17 mouse cellular contexts compared by ENCODE assay signal in the genomic region with DNA sequence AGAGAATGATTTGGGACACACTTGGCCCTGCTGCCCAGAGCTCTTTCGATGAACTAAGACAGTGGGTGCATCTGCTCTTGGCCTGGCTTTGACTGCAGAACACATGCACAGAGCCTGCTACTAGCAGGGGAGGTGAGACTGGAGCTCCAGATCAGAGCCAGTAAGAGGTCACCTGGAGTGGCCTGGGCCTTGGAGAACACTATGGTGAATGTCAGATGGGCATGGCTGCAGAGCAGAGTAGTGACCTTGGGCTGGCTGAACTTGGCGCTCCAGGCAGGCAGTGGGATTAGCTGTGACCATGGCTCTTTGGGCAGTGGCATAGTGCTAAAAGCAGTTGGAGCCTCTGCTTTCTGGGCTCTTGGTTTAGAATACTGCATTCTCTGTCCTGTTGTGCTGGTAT.
DNase-seq lines count a peak whose midpoint lies in the region; ATAC-seq and TF ChIP-seq lines count a peak whose summit lies in the region.
"Had no signal": no experiment of that assay in that cellular context is flagged by ENCODE, and none has a peak within 500 bp of the region (broad histone marks: within the 10 kb centered on the region; RNA-seq: fewer than 3 reads in every experiment).

No protein-coding gene starts in this region.

- no peak overlapping the region; the same call in 1 of the 2 replicates for H3K27ac ChIP-seq in heart, embryonic 12.5 days (ENCODE audit: poor library complexity, severe bottlenecking)
- 0 out of 2 replicates have a peak overlapping the region, but pooled peaks have one; percentile 0 for H3K27ac ChIP-seq in olfactory bulb, adult 2 months (ENCODE audit: insufficient read depth, low read depth, low read length)
- H3K27ac ChIP-seq in forebrain, embryonic 16.5 days (ENCODE audit: low read length) = no peak overlapping the region
- H3K27ac ChIP-seq: left cerebral cortex, adult 2 months; limb, embryonic 15.5 days; stomach, embryonic 15.5 days had no signal

- H3K4me2 ChIP-seq in heart, embryonic 12.5 days = no peak overlapping the region
- H3K4me2 ChIP-seq in forebrain, embryonic 16.5 days (ENCODE audit: low read length) = no peak overlapping the region
- H3K4me2 ChIP-seq: limb, embryonic 15.5 days; stomach, embryonic 15.5 days had no signal

- H3K27me3 ChIP-seq in heart, embryonic 12.5 days (replicated peaks) = no peaks in the 10 kb centered on the region
- no peaks in the 10 kb centered on the region for H3K27me3 ChIP-seq in forebrain, embryonic 16.5 days (replicated peaks; ENCODE audit: control insufficient read depth, insufficient read depth, low read length)
- H3K27me3 ChIP-seq: limb, embryonic 15.5 days; stomach, embryonic 15.5 days had no signal

- no peak overlapping the region for H3K9ac ChIP-seq in heart, embryonic 12.5 days
- H3K9ac ChIP-seq in forebrain, embryonic 16.5 days (replicated peaks; ENCODE audit: low read depth, low read length) = no peak overlapping the region
- H3K9ac ChIP-seq: limb, embryonic 15.5 days; stomach, embryonic 15.5 days had no signal

- no peak for ATAC-seq in heart, embryonic 12.5 days (ENCODE audit: insufficient number of reproducible peaks, low FRiP score)
- ATAC-seq in forebrain, embryonic 16.5 days = no peak
- ATAC-seq: activated CD4-positive, CD25-positive, alpha-beta regulatory T cell, adult 4 months; CD4-positive, CD25-positive, alpha-beta regulatory T cell, adult 4 months had no signal

- peak; percentile 34 to 35 for DNase-seq in heart, adult 9 months (ENCODE audit: low spot score in 2 of 2)
- peak; percentile 28 for DNase-seq in ovary, postnatal 36 days (ENCODE audit: low spot score)
- no peak for DNase-seq in ovary, postnatal 10 days (ENCODE audit: low spot score)
- DNase-seq in gastrocnemius, postnatal 25 days = peak; percentile 64
- no peak for DNase-seq in frontal cortex, postnatal 36 days (ENCODE audit: low spot score in 2 of 2)
- DNase-seq: cerebellum, postnatal 10 days; kidney, adult 11 months; thymus, postnatal 36 days had no signal

- peaks cover 49% of the 10 kb centered on the region for H3K4me1 ChIP-seq in heart, embryonic 12.5 days (replicated peaks)
- peaks cover 14% of the 10 kb centered on the region for H3K4me1 ChIP-seq in olfactory bulb, adult 2 months (ENCODE audit: control insufficient read depth, insufficient read depth, low read length)
- H3K4me1 ChIP-seq in forebrain, embryonic 16.5 days (replicated peaks; ENCODE audit: control insufficient read depth, insufficient read depth, low read length) = peaks cover 7% of the 10 kb centered on the region

- H3K9me3 ChIP-seq in heart, embryonic 12.5 days (replicated peaks) = 0 out of 2 replicates have a peak, but pooled peaks cover 3% of the 10 kb centered on the region
- no peaks in the 10 kb centered on the region for H3K9me3 ChIP-seq in forebrain, embryonic 16.5 days (ENCODE audit: control insufficient read depth, low read length)
- H3K9me3 ChIP-seq: limb, embryonic 15.5 days; megakaryocyte, embryonic 14.5 days; stomach, embryonic 15.5 days had no signal

- H3K4me3 ChIP-seq in heart, embryonic 12.5 days = no peak overlapping the region
- no peak overlapping the region for H3K4me3 ChIP-seq in olfactory bulb, adult 2 months (ENCODE audit: insufficient read depth, low read depth, low read length)
- no peak overlapping the region for H3K4me3 ChIP-seq in forebrain, embryonic 16.5 days (replicated peaks; ENCODE audit: low read length)
- H3K4me3 ChIP-seq: left cerebral cortex, adult 2 months; limb, embryonic 15.5 days; megakaryocyte, embryonic 14.5 days; stomach, embryonic 15.5 days had no signal

- 79% methylated on average over 2 of the region's 2 CpGs for WGBS in heart, embryonic 12.5 days
- WGBS in olfactory bulb, adult 2 months = 78% methylated on average over 2 of the region's 2 CpGs
- 88% methylated on average over 2 of the region's 2 CpGs for WGBS in forebrain, embryonic 16.5 days

- TF ChIP-seq POLR2A in olfactory bulb, adult 2 months (IDR thresholded peaks at IDR 0.05; ENCODE audit: insufficient read depth, low read depth, low read length) = no peak

- no peaks in the 10 kb centered on the region for H3K36me3 ChIP-seq in heart, embryonic 12.5 days
- no peaks in the 10 kb centered on the region for H3K36me3 ChIP-seq in forebrain, embryonic 16.5 days (ENCODE audit: control insufficient read depth, insufficient read depth)
- H3K36me3 ChIP-seq: limb, embryonic 15.5 days; stomach, embryonic 15.5 days had no signal

- no peak for TF ChIP-seq CTCF in olfactory bulb, adult 2 months (IDR thresholded peaks at IDR 0.05; ENCODE audit: insufficient read depth, low read depth, low read length)

Comparison
In these comparisons a context has a peak if more than half of its experiments do, and no peak if none do; other contexts are left out.
1. DNase-seq: peak in heart, adult 9 months (2 of 2), ovary, postnatal 36 days (single experiment) and gastrocnemius, postnatal 25 days (single experiment); none in ovary, postnatal 10 days (single experiment) and frontal cortex, postnatal 36 days (0 of 2).